Mouse (Mus musculus): ENCODE measurements around the gene Hoxc12.

The Hoxc12 gene

DNA sequence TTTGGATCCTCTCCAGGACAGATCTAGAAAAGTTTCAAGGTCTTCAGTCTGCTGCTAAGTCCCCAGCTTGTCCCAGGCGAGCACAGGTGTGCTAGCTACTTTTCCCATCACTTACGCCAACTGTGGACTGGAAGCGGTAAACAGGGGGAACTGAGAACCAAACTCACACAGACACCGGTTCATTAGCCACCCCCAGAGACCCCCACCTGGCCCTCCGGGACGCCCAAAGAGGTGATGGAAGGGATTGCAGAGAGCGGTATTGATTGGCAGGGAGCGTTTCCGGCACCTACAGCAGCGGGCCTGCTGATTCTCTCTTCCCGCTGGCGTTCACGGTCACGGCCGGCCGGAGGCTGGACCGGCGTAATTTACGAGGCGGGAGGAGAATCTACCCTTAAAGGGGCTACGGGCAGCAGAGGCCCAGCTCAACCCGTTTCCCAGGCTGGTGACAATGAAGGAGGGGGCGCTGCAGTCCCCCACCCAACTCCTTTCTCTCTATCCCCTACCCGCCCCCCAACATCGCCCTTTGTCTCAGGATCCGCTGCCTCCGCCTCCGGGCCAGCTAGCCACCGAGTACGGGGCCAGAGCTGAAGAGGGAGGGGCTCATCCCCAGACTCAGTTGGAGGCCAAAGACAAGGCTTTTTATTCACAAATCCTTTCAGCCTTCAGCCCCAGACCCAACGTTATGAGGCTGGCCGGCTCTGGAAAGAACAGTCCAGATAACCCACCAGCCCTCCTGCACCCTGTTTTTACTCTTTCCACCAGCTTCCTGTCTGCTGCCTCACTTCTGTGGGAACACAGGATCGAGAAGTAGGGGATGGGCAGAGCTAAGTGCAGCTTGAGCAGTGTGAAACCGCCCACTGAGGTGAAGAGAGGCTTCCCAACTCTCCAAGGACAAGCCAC is 2.9 kb downstream of the Hoxc12 start:
- no peak for DNase-seq

DNA sequence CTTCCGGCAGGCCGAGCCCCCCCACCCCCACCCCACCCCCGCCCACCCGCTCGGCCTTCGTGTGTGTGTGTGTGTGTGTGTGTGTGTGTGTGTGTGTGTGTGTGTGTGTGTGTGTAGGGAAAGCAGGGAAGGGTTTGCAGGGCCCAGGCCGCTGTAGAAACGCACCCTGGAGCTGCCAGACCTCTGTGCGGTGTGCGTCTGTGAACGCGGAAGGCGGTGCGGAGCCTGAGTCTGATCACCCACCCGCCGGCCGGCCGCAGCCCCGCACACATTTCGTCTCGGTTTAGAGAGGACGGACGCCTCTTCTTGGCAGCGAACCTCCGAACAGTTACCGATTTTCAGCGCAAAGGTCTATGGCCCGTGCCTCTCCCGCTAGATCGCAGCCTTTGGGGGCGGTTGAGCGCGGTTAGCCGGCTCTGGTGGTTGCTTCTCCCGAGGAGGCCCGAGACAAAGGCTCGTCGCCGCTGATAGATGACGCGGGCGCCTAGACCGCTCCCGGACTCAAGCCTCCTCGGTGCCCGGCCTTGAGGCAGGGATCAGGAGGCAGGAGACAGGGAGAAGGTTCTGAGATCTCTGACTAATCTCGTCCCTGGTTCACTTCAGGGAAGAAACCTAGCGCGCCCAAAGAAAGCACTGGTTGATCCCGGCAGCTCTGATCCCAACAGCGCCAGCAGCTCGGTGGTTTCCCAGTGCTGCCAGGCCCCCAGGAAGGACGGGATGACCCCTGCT is 6.3 kb downstream of the Hoxc12 start:
- no peak for DNase-seq

DNA sequence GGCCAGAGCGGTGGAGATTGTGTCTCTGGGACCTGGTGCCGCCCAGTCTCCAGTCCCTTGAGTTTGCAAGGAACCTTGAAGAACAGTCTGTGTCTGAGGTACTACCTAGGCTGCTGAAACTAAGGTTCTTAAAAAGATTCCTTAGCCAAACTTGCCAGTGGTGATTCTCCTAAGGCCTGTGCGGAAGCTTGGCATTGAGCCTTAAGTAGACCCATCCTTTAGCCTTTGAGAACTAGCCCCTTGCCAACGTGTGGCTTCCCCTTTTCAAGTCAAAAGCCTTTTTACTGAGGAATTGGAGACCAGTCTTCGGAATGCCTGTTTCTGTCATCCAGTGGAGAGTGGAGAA is 6.9 kb downstream of the Hoxc12 start:
- no peak for DNase-seq

DNA sequence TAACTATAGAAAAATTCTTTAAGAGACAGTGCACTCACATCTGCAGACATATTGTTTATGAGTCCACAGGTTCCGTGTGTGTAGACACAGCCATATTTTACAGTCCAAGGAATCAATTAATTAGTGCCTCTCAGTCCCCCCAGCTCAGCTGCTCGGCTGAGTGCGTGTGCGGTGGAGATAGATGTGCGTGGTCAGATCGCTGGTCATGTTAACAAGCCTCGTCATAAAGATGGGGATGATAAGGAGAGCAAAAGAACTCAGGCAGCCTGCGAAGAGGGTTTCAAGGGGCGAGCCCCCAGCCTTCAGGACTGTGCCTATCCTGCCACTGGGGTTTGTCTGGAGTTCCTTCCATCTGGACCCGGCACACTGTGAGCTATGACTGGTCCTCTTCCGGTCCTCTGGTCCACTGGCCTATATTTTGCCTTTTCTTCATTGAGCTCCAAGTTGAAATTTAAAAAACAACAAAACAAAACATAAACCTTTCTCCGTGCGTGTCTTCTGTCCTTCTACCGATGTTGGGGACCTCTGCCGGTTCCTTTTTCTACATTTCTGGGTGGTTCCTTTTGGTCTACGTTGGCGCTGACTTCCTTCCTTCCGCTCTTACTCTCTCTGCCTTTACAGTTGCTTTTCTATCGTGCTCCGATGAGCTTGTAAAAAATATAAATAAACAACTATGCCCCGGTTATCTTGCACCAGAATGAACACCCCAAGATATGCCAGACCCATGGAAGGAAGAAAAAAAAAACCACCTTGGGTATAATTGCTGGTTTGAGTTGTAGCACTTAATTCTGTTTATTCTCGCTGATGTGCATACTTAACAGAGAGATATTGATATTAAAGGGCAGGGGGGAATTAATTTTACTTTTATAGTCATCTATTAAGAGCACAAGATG is 8.9 kb downstream of the Hoxc12 start:
- DNase-seq: no peak

DNA sequence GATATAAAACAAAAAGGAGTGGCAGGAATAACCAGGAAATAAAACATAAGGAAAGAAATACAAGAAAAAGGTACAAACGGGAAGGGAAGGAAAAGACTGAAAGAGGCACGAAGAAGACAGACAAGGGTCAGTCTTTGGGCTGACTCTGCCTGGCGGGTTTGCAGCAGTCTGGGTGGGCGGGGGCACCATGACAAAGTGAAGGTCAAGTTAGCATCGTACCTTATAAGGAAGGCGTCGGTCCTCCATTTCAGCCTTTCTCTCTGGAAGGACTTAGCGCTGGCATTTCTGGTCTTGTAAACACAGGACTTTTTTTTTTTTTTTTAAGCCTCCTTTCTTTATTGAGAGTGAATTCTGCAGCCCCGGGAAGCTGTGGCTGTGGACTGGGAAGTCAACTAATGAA is 10.7 kb downstream of the Hoxc12 start:
- DNase-seq: no peak

DNA sequence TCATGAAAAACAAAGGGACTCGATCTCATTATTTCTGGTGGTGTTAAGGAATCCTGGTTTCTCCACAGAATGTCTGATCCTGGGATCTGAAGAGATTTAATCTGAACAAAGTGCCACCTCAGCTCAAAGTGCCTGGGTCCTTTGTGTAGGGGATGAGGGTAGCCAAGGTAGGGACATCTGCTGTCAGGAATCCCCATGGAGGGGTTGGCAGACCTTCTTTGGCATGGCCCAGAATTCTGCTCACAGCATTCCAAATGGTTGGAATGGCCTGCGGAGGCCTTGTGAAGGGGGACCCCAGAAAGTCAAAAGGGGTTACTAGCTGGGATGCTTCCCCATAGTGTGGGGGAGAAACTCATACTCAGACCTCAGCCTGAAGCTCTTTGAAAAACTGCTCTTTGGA is 12.3 kb downstream of the Hoxc12 start:
- no peak for DNase-seq

DNA sequence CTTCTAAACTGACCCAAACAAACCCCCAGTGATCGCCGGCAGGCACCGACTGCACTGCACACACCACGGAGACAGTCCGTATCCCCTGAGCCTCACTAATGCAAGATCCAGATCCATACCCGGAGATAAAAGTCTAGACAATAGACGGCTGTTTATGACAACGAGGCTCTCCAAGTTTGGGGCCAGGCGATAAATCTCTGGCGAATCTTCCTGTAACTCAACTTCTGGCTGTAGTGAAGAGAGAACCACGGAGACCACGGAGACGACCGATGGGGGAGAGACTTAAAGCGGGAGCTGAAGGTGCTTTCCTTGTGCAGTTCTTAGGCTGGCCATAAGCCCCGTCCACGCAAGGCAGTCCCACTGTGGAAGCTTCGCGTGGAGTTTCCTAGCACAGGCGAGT is 13.1 kb downstream of the Hoxc12 start:
- no peak for DNase-seq

DNA sequence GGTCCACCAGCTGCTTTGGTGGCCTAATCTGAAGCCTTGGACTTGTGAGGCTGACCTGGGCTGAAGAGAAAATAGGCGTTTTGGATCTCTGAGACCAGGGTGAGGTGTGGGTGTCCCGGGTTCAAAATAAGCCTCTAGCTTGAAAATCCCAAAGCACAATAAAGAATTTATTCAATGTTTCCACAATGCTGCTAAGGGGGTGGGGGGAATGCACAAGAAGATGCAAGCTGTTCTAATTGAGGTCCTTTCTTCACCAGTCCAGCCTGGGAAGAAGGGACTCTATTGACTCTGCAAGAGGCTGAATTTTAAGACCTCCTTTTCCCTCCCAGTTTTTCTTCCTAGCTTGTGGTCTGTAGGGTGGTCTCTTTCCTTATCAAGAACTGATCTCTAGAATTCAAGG is 14.3 kb downstream of the Hoxc12 start:
- DNase-seq: no peak

DNA sequence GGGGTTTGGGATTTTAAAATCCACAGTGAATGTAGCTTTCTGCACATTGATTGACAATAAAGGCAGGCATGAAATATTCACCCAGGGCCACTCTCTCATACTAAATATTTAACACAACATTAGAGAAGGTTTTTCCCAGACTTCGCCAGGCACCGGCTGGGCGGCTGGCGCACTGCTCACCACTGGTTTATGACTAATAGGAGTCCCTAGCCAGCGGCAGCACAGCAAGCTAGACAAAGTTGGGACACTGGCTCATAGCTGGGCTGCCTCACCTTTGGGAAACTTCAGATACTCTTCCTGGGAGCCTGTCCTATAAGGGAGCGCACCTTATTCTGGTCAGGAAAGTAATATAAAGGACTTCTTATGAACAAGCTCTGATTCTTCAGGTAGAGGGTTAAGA is 17.0 kb downstream of the Hoxc12 start:
- DNase-seq: no peak

DNA sequence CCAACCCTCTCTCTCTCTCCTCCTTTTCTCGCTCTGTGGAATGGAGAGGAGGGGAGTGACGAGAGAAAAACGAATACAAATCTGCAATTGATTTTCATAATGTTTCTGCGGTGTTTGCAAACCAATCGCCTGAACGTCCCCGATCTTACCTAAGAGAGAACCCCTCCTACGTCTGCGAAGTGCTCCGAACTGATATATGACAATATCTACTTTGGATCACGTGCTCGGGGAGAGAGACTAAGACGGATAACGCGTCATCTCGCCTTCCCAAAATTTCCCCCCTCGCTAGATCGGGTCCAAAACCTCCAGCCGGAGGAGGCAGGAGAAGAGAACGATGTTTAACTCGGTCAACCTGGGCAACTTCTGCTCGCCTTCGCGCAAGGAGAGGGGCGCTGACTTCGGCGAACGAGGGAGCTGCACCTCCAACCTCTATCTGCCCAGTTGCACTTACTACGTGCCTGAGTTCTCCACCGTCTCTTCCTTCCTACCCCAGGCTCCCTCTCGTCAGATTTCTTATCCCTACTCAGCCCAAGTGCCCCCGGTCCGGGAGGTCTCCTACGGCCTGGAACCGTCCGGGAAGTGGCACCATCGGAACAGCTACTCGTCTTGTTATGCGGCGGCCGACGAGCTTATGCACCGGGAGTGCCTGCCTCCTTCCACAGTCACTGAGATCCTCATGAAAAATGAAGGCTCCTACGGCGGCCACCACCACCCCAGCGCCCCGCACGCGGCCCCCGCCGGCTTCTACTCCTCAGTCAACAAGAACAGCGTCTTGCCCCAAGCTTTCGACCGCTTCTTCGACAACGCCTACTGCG is 17.8 kb downstream of the Hoxc12 start, which contains the start of gene Hoxc11:
TSS of gene Hoxc11 (plus strand) at position 236 of the 815 bp plus-strand sequence.
- DNase-seq: no peak

DNA sequence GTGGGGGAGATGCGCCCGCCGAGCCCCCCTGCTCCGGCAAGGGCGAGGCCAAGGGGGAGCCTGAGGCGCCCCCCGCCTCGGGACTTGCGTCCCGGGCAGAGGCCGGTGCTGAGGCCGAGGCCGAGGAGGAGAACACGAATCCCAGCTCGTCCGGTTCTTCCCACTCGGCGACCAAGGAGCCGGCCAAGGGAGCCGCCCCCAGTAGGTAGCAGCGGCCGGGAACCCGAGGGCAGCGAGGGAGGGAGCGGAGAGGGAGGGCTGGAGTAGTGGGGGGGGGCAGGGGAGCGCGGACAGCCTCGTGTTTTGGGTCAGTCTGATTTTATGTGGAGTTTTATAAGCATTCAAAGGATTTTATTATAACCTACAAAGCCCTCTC is 18.4 kb downstream of the Hoxc12 start:
- DNase-seq: no peak

DNA sequence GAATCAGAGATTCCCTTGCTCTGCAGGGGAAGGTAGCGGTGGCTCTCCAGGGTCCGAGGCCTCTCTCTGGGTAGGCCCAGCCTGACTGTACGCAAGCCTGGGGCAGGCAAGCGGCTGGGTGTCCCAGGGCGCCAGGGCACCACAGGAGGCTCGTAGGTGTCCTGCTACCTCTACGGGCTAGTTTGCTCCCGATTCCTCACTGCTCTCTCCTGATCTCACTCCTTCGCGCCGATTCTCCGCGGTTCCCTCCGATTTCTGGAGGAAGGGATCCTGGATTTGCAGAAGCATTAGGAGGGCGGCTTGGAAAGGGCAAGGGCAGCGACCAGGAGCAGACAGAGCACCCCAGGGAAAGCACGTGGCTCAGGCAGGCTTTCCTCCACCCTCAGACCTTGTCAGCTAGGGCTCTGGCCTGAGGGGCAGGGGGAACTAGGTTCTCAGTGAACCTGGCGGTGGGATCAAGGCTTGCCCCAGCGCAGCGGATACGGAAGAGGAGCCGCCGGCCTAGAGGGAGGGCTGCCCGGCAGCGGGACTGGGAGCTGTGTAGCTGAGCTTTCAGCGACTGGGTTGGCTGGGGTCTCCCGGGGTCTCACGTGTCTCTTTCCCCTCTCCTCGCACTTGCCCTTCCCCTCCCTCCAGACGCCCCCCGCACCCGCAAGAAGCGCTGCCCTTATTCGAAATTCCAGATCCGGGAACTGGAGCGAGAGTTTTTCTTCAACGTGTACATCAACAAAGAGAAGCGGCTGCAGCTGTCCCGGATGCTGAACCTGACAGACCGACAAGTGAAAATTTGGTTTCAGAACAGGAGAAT is 19.5 kb downstream of the Hoxc12 start:
- DNase-seq: no peak

DNA sequence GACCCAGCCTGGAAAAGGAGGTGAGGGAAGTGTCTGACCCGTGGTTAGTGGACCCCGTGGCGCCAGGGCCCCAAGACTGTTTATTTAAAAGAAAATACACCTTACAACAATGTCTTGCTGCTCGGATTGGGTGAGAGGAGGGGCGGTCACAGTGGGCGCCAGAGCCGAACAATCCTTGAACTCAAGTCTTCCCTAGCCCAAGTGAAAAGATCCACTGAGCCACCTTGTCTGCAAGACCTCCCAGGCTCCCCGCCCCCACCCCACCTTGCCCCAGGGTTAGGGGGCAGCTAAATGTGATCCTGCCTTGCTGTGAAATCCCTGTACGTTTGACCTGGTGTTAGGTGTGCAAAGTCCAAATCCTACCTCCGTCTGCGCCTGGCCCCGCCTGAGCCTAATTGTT is 20.3 kb downstream of the Hoxc12 start:
- DNase-seq: no peak

DNA sequence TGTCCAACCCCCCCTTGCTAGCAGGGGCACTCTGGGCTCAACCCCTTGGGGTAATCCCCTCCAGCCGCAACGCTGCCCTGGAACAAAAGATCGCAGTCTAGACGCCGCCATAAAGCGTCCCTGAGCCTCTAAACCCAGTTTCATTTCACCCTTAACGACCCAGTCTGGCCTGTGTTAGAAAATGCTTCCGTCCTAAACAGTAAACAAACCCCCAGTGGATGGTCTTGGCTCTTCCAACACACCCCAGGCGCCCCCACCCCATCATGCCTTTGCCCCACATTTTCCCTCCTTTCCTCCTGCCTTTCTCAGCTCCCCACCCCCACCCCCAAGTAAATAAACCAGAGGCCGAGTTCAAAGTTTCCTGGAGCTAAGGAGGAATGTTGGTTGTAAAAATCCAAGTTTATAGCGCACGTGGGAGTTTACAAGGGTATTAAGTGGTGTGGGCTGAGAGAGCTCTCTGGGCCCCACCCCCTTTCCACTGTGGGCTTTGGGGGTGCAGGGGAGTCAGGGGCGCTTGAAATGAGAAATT is 23.2 kb downstream of the Hoxc12 start:
- DNase-seq: no peak

DNA sequence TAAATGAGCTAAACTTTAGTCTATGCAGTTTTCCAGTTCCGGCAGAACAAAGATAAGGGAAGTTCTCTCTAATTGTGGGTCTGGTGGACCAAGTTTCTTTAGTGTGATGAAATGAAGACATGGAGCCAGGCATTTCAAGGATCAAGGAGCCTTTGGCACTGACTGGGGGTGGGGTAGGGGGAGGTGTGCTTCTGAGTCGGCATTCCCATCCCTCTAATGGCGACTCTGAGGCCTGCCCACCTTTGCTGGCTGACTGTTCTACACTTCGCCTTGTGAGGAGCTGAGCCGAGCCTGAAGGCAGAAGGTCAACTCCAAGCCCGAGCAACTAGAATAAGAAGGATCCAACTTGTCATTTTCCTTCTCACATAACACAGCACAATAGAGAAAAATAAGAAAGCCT is 25.2 kb downstream of the Hoxc12 start:
- no peak for DNase-seq

DNA sequence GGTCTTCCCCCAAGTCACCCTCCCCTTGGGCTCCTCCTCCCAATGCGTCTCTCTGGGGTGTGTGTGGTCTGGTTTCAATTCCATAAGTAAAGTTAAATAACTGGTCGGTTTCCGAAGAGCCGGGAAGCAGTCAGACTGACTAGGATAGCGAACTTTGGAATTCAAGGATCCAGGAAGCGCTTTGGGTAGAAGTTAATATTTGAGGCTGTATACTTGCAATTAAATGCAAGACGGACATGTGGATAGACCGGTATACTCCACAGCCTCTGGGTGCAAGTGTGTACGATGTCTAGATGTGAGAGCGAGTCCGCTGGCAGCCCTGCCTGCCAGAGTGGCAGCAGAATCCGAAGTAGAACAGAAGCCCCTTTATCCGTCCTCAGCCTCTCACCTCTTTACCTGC is 25.9 kb downstream of the Hoxc12 start:
- DNase-seq: no peak

DNA sequence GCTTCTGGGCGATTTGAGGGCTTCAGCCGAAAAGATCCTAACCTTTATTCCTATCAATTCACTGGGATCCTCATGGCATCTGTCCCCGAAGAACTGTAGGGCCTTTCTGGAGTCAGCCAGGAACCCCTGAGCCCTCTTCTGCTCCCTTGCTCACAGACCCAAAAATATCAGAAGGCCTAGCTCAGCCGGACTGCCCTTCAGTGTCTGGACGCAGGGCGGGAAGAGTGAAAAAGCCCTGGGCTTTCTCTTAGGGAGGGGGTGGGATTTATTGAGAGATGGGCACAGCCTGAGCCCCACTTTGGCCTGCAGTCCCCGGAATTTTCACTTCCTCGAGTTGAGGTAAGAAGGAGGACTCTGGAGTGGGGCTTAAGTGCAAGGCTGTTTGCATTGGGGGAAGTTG is 26.7 kb downstream of the Hoxc12 start:
- no peak for DNase-seq

DNA sequence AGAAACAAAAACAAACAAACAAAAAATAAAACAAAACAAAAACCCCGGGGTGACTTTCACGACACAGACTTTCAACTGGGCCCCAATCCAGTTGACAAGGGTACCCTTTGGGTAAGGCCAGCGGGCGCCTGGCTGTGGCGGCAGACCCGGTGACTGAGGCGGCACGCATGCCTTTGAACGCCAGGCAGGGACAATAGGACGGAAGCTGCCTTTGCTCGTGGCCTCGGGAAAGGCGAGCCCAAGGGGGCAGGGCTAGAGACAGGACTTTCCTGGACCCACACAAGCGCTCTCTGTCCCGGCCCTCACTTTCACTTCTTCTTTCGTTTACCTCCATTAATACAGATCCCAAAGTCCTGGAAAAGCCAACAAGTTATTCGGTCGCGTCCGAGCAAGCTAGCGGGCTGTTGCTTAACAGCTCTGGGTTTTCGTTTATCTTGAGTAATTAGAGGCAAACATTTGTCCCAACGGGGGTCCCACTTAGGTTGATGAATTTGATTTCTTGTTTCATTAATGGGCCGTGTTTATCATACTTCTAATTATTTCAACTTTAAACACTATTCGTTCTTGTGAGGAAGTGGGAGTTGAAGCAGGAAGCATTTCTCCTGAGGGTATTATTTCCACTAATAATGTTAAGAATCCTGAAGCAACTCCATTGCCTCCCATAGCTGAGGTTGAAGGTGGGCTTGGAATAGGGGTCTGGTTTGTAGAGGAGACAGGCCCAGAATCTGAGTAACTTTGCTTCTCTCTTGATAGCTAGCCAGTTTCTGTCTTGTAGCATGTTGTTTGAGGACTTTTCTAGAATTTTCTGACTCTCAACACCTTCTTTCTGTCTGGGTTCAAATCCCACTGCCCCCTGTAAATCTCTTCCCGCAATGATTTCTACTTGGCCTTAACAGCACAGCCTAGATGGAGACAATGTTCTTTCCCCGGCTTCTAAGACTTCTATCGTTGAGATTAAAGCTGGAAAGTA is 27.4 kb downstream of the Hoxc12 start:
- DNase-seq: peak; percentile 82

DNA sequence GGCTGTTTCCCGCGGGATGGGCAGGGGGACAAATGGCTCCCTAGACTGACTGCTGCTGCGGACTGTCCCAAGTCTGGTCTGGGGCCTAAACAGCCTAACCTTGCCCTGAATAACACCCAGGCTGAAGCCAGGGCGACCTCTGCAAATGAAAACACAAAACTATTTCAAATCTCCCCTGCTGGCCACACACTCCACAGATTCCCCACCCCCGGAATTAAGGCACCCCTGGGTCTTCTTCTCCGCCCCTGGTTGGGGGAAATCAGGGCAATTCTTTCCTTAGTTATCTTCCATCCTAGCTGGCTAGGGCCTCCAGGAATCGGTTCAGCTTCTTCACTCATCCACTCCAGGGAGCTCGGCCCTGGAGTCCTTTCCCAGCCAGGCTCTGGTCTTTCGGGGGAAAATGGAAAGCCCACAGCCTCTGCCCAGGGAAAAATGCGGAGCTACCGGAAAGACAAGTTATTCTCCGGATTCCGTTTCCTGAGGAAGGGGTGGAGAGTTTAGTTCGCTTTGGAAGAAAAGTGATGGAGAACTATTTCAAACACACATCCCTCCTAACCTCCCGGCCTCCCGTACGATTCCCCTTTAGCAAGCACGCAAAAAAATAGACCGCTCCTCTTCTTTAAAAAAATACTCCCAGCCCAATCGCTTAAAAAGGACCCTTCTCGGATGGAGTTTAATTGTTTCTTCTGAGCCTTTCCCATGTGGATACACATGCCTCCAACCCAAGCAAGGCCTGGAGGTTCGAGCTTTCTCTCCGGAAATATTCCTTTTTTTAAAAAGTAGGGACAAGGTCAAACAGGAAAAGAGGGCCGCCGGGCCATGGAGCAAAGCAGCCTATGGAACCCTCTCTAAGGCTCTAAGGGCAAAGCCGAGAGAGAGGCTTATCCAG is 28.7 kb downstream of the Hoxc12 start:
- no peak for DNase-seq
